Mouse (Mus musculus): ENCODE results near the gene Nrarp.

The Nrarp gene

GRCm38 (mm10) chr2:25228995-25229530 is 48.5 kb downstream of the Nrarp start:
- DNase-seq (ENCODE audit: low spot score), result no peak

- no peak for DNase-seq (ENCODE audit: low spot score)
Observed at GRCm38 (mm10) chr2:25229582-25229981, 49.0 kb downstream of the Nrarp start.

GRCm38 (mm10) chr2:25230581-25230980 is 50.0 kb downstream of the Nrarp start:
- DNase-seq (ENCODE audit: low spot score), result no peak

GRCm38 (mm10) chr2:25231038-25231437 is 50.5 kb downstream of the Nrarp start:
- no peak for DNase-seq (ENCODE audit: low spot score)
